Mouse (Mus musculus) cerebellum, adult 11-12 months (tissue): ENCODE results near the gene Abcb6.

Experiments
- DNase-seq: peaks from one replicate; pipeline ENCODE4 v3.0.0; 2022

The Abcb6 gene

DNA sequence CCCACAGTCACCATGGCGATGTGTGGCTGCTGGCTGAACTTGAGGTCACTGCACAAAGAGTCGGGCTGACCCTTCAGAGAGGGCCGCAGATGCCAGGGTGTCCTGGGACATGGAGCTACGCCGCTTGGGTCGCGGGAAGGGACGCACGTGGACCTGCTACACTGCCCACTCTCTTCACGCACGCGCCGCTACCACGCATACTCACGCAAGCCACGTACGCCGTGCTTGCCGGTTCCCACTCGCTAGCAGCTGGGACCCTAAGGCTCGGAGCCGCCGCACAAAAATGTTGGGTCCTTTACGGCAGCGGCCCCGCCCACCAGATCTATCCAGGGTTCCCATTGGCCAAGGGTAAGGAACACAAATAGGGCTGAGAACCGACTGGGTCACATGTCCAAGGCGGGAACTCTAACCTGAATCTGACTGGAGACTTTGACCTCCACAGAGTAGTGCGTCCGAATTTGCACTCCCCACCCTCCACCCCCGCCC, at the start of gene Abcb6:
Abcb6 (minus strand) TSS at position 288 of the 486 bp plus-strand sequence.
- peak; percentile 89 for DNase-seq

DNA sequence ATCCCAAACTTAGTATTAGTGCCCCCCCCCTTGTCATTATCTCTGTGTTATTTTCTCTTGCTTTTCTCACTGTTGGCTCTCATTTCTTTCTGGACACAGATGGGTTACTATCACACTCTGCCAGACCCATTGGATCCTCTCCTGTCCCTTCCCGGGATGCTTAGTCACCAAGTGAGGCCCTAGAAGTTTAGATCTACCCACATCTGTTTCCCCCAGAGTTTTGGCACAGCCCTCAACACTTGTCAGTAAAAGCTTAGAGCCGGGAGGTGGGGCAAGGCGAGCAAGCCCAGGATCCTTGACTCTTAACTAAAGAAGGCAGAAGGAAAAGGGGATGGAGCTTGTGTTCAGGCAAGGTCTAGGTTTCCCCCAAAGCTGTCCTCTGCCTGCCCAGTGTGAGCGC, 49.0 kb upstream of the Abcb6 start:
- DNase-seq: no peak

DNA sequence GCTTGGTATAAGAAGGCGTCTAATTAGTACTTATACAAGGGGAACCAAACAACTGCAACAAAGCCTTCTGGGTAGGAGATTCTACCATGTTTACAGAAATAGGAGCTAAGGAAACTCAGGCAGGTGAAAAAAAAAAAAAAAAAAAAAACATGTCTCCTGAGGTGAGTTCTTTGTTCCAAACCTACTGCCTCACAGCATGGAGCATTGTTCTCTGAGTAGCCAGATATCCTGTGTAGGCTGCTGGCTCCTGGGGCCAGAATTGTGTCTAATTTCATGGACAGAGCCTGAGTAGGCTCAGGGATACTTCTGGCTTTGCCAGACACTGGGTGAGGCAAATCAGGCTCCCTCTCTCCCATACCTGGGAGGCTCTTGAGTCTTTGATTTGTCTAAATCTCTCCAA, 47.5 kb upstream of the Abcb6 start:
- no peak for DNase-seq

DNA sequence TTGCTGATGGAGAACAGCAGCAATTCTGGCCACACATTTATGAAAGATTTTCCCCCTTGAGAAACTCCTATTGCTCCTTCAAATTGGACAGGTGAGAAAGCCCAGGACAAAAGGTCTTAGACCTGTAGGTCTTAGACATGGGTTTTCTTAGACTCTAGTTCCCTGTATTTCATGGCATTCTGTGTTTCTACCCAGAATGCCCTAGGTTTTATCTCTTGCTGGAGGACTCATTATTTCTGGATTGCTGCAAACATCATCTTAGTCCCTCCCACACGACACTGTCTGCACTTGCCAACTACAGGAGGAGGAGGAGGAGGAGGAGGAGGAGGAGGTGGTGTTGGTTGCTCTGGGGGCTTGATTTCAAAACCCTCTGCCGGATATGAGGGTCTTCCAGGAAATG, 45.9 kb upstream of the Abcb6 start:
- no peak for DNase-seq

DNA sequence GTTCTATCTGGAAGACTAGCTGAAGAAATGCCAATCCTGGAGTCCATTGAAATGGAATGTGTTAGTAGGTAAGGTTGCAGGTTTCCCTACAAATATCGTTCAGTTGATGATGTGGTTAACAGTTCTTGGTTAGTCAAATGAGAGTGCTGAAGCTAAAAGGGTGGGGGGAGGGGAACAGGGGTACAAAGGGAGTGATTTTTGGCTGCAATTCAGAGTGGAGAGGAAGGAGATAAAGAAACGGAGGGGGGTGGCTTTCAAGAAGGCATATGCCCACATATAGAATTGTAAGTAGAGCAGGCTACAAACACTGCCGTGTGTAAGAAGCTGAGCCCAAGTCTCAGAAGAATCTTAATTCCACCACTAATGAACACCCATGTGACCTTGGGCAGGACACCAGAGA, 45.3 kb upstream of the Abcb6 start:
- DNase-seq: no peak

DNA sequence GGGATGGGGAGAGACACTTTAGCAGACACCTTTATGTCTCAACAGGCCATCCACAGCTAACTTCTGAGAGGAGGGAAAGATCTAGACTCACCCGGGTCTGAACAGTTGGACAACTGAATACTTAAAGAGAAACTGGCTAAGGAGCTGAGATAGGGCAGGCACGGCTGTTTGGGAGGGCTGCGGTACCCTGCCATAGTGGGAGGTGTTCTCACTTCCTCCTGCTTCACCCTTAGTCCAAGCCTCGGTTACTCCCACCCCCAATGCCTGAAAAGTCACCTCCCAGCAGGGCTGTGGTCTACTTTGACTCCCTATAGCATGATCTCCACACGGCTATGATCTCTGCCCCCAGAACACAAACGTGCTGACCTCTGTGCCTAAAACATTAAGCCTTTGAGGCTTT, 43.3 kb upstream of the Abcb6 start:
- no peak for DNase-seq

DNA sequence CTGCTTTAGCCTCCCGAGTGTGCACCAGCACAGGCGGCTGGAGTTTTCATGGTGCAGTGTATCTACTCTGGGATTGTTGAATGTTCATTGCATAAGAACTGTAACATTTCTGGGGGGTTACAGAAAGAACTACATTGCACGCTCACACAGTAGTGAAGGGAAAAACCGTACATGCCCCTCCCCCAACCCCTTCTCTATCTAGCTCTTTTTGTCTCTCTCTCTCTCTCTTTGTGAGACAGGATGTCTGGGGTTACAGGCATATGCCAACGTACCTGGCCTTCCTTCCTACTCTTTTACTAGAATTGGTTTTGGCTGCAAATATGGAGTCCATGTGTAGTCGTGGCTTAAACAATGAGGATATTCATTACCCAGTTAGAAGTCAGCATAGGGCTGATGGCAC, 42.7 kb upstream of the Abcb6 start:
- DNase-seq: no peak

DNA sequence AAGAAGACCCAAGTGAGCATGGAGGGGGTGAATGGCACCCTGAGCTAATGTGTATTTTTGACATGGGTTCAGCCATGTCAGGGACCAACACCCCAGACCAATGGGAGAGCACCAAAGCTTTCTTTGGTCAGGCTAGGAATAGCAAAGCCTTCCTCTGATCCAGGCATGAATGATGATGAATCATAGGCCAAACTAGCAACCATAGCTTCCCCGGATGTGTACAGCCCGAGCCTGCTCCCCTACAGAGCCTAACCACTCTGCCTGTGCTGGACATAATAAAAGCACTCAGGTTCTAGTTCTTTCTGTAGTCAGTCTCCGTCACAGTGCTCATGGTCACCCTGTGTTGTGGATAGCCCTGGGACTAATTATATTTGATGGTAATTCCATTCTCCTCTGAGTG, 41.3 kb upstream of the Abcb6 start:
- DNase-seq: no peak

DNA sequence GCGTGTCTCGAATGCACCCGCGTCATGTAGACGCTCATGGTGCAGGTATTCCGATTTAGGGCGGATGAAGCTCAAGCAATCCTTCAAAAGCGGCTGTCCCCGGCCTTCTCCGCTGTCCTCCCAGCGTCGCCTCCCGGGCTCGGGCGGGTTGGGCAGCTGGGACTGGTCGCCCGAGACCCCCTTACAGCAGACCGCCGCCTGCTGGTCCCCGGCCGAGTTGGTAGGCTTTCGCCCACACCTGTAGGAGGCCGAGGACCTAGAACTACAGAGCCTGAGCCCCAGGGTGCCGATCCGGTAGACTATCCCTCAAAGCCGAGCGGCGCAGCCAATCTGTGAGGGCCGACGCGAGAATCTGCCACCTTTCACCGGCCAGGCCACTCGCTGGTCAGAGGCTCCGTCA, 39.3 kb upstream of the Abcb6 start, which contains the start of gene Tuba4a:
Tuba4a (minus strand) TSS at position 335 of the 400 bp plus-strand sequence.
- no peak for DNase-seq

DNA sequence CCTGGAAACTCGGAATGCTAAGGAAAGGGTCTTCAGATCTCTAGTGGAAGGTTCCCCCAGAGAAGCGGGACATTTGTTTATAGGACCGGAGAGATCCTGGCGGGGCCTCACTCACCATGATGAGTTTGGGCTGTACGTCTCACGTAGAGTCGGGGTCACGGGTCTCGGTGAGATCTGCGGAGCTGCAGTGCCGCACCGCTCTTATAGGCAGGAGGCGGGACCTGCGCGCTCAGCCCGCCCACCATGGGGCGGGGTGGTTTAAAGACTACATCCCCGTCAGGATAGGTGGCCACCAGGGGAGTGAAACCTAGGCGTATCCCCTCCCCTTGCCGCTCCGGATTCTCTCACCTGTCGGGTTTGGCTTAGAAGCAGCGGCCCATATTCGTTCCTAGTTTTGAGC, 38.9 kb upstream of the Abcb6 start:
- DNase-seq: peak; percentile 97

DNA sequence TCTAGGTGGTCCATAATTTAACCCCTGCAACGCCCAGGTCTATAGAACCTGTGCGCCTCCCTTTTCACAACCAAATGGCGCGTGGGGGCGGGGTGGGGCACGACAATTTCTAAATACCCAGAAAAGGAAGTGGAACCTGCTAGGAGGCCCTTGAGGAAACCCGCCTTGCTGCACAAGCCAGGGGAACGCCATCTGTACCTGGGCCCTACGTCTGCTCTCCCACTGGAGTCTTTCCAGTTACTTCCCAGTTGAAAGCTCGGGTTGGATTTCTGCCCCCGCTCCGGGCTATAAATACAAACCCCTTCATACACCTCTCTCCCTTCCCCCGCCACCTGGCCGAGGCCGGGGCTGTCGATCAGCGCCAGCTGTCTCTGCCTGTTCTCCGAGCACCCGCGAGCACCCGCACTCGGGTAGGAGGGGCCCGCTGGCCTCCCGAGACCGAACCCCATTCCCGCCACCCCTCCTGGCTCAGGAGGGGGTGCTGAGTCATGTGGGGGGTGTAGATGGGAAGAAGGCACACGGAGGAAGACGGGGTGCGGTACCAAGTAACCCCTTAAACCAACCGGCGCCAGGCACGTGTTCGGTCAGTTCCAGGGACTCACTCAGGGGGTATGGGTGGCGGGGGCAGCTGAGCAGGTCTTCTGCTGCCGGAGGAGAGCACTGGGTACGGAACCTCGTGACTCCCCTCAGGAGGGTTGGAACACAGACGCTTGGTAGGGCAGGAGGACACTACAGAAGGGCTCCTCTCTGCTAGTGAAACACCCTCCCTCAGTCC, 38.2 kb upstream of the Abcb6 start:
- peak; percentile 96 for DNase-seq

DNA sequence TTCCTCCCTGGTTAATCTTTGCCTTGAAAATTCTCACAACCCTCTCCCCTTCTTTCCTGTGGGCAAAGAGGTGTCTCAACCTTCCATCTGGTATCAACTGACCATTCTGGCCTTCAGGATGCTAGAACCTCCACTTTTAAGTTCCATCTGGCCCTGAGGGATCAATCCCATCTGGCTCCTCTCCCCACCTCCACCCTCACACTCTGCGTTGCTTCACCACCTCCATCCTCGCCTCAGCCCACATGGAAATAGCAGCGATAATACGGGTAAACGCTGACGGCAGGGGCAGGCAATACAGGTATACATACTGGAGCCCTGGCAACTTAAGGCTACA, 37.7 kb upstream of the Abcb6 start:
- DNase-seq: no peak

DNA sequence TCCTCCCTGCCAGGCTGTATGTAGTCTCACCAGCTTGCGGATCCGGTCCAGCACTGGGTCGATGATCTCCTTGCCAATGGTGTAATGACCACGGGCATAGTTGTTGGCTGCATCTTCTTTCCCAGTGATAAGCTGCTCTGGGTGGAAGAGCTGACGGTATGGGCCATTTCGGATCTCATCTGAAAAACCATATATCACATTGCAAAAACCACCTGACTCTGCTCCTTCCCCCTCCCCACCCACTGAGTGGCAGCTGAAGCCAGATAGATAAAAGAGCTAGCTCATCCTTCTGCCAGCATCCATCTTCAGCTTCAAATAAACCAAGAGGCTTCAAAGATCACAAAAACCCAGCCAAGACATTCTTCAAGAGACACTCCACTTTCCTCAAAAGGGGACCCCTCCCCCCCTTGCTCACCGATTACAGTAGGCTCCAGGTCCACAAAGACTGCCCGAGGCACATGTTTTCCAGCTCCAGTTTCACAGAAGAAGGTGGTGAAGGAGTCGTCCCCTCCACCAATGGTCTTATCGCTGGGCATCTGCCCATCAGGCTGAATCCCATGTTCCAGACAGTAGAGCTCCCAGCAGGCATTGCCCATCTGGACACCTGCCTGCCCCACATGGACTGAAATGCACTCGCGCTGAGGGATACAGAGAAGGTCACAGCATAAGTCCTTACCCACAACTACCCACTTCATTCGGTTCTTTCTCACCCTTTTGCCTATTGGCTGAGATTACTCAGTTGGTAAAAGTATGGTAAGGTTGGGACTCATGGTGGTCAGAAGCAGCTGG, 36.8 kb upstream of the Abcb6 start:
- peak; percentile 76 for DNase-seq

DNA sequence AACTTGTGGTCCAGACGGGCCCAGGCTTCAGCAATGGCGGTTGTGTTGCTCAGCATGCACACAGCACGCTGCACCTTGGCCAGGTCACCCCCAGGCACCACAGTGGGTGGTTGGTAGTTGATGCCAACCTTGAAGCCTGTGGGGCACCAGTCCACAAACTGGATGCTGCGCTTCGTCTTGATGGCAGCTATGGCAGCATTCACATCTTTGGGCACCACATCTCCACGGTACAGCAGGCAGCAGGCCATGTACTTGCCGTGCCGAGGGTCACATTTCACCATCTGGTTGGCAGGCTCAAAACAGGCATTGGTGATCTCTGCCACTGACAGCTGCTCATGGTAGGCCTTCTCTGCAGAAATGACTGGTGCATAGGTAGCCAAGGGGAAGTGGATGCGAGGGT, 35.6 kb upstream of the Abcb6 start:
- peak; percentile 52 for DNase-seq

DNA sequence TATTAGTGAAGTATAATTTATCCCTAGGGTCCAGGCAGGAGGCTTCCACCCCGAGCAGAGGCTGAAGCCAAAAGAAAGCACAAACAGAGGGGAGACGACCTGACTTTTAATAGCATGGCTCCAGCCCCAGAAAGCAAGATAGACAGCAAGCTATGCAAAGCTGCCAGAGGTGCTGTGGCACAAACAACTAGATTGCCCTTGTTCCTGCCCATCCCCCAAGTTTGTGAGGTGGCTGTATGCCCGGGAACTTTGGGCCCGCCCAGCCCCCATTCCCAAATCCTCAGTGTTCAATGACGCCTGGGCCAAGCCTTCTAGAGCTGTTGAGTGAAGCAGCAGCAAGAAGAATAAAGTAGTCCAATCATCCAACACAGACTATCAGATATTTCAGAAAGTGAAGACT, 34.7 kb upstream of the Abcb6 start:
- peak; percentile 66 for DNase-seq

DNA sequence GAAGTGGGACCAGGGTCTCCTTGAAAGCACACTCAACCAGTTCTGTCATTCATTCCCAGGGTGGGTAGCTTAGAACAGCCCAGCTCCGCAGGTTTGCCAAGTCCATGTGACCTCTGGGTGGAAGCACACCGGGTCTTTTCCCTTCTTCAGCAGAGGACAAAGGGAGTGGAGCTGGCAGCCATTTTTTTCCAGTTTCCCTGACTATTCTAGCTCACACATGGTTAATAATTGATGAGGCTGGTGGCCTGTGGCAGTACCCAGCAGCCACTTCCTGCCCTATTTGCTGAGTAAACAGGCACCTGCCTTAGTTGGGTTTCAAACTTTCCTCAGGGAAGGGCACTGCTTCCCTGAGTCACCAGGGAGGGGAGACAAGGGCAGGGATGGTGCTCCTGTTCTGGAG, 34.2 kb upstream of the Abcb6 start:
- DNase-seq: no peak

DNA sequence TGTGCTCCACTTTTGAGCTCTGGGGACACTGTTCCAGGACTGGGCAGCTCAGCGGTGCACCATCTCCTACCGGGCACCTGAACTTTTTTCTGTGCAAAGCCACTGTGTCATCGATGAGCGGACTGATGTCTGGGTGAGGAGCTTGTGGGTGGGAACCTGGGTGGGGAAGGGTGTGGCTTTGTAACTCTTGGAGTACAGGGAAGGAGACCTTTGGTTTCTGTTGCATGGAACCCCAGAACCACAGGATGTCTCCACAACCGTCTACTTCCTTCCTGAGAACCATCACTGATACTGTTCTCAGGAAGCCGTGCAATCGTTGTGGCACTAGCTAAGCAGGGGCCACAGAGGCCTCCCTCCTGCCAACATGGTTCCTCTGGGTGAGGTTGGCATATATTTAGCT, 32.9 kb upstream of the Abcb6 start:
- DNase-seq: no peak

DNA sequence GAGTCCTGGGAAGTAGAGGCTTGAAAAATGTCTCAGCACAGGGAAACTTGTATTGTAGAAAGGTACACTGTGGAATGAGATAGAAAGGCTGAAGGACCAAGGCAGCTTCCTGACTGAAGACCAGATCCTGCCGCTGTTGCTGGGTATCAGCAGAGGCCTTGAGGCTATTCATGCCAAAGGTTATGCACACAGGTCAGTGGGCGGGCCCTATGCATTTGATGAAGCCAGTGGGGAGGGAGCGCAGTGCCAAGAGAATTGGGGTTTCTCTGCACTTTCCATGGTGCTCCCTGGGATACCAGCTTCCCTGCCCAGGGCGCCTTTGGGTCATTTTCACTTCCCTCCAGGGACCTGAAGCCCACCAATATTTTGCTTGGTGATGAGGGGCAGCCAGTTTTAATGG, 32.4 kb upstream of the Abcb6 start:
- DNase-seq: no peak

DNA sequence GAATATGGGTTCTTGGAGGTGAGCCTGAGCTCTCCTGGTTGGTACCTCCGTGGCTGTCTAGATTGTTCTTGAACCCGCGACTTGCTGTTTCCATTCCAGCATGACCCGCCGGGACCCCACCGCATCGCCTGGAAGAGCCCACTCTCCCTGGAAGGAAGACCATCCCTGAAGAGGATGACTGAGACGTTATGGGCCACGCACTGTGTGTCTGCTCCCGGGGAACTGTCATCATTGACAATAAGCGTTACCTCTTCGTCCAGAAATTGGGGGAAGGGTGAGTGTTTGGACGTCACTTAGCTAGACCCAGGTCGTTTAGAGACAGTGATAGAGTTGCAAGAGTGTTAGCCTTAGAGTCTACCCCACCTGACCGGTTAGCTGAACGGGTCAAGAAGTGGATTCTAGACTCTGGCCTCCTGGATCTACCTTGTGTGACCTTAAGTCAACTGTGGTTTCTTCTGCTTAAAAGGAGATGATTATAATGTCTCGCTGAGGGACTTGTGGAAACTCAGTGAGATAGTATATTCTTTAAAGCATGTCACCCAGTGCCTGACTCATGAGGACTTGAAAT, 31.0 kb upstream of the Abcb6 start:
- DNase-seq: no peak

DNA sequence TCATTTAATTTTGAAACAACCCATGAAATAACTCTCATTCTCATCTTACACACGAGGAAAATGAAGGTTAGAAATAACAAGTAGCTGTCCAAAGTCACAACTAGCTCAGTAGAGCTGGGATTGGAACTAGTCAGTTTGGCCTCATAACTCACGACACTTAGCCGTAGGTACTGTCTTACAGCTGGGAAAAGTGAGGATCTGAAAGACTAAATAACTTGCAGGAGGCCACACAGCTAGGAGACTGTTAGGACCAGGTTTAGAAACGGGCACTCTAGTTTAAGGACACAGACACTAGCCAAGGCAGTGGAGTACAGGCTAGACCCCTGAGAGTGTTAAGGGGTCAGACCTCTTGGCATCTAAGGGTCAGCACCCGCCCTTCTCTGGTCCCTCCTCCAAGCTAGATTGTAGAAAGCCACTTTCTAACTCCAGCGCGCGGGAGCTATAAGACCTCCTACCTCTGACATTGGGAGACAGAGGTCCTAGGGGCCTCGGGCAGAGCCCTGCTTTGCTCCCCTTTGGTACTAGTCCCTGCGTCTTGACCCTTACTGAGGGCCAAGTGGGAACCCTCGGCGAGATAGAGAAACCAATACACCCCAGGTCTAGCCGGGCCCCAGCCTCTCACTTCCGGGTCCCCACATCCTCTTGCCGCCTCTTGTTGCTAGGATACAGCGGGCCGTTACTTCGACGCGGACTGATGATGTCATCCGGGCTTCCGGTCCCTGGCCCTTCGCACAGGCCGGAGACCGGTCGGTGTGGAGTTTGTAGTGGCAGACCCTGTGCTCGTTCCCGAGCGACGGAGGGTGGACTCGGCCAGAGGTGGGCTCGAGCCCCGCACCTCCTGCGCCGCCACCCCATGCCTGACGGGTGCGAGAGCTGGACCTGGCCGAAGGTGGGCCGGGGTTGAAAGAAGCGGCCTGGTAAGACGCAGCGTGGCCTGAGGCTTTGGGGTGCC, 30.2 kb upstream of the Abcb6 start, which contains the start of the genes Glb1l and Stk16:
Glb1l (minus strand) TSS at position 678 of the 952 bp plus-strand sequence.
Stk16 (plus strand) TSS at position 703 of the 952 bp plus-strand sequence.
- DNase-seq: peak; percentile 95

DNA sequence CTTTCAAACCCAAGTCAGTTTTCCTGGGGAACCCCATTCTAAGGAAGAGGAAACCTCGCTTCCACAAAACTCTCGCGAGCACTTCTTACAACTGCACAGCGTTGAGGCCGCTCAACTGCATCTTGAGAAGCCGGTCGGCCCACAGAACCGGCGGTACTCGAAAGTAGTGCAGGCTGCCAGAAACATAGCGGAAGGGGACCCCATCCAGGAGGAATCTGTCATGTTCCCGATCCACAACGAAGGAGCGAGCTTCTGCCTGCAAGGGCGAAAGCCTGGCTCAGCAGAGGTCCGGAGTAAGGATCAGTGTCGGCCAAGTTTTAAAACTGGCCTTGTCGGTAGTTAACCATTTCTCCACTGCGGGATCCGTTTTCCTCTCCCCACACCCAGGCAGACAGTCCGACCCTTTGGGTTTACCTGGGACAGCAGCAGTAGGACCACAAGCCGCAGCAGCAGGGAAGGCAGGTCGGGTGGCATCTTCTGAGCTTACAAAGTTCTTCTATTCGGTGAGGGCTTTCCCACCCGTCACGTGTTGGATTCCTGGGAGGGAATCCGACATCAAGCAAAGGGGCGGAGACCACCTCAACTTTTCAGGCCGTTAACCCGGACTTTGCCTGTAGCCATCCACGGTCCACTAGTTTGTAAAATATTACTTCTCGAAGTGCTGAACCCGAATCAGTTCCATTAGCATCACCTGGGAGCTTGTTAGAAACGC, 28.9 kb upstream of the Abcb6 start:
- no peak for DNase-seq

DNA sequence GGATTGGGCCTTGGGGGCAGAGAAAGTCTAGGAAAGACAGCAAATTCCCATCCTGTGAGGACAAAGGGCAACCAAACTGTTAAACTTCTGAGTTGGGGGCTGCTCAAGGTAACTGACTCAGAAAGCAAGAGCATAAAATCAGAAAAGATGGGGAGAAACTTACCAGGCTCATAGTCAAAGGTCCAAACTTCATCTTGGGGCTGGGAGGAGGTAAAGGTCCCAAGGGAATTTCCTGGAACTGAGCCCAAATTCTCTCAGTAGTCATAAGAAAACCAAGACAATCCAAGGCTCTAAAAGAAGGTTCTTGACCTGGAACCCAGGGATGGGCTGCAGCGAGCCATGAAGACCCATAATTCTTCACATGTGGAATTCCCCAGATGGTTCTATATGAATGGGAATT, 21.0 kb upstream of the Abcb6 start:
- no peak for DNase-seq
